Comparison of ENCODE assay signal across 8 mouse cellular contexts in genomic region chr4:32055151-32056052, GRCm38 (mm10).
DNase-seq lines count a peak whose midpoint lies in the region; ATAC-seq and TF ChIP-seq lines count a peak whose summit lies in the region.

No protein-coding gene starts in this region.

- ATAC-seq in lung, embryonic 15.5 days (ENCODE audit: borderline replicate concordance, extremely low read depth, low FRiP score, low TSS enrichment), result peak; percentile 91; the same call in 1 of the 2 replicates

- peak overlapping the region; percentile 51 for H3K9ac ChIP-seq in lung, embryonic 15.5 days

- WGBS in cerebellum, adult 2 months, result 21% methylated on average over 21 of the region's 21 CpGs
- 29% methylated on average over 21 of the region's 21 CpGs for WGBS in hindbrain, embryonic 10.5 days
- WGBS in lung, embryonic 15.5 days, result 17% methylated on average over 21 of the region's 21 CpGs
- 8% methylated on average over 21 of the region's 21 CpGs for WGBS in olfactory bulb, adult 2 months

- H3K27me3 ChIP-seq in cerebellum, adult 2 months (ENCODE audit: control insufficient read depth, insufficient read depth, low read length), result no peaks in the 10 kb centered on the region
- H3K27me3 ChIP-seq in hindbrain, embryonic 10.5 days (ENCODE audit: insufficient read depth, poor library complexity, severe bottlenecking), result 0 out of 2 replicates have a peak, but pooled peaks cover 2% of the 10 kb centered on the region
- no peaks in the 10 kb centered on the region for H3K27me3 ChIP-seq in lung, embryonic 15.5 days

- H3K27ac ChIP-seq in cerebellum, adult 2 months (ENCODE audit: insufficient read depth, low read length), result no peak overlapping the region
- H3K27ac ChIP-seq in hindbrain, embryonic 10.5 days, result peak overlapping the region; percentile 86
- no peak overlapping the region for H3K27ac ChIP-seq in lung, embryonic 15.5 days
- H3K27ac ChIP-seq in olfactory bulb, adult 2 months (ENCODE audit: insufficient read depth, low read depth, low read length), result no peak overlapping the region

- DNase-seq in MEL-GATA-1-ER (ENCODE audit: extremely low read depth, low read depth), result peak; percentile 57
- peak; percentile 80 to 90 for DNase-seq in cerebellum, adult 2 months
- DNase-seq in forelimb bud, embryonic 11.5 days (ENCODE audit: low read depth, low spot score), result peak; percentile 78
- peak; percentile 82 for DNase-seq in hindbrain, embryonic 10.5 days (ENCODE audit: low spot score)
- peak; percentile 94 for DNase-seq in layer of hippocampus, adult 9-10 months (ENCODE audit: low spot score)
- peak; percentile 56 to 64 for DNase-seq in thymus, adult 18-20 months

- H3K4me3 ChIP-seq in cerebellum, adult 2 months (replicated peaks; ENCODE audit: insufficient read depth, low read depth, low read length), result peak overlapping the region; percentile 76
- peak overlapping the region; percentile 47 for H3K4me3 ChIP-seq in hindbrain, embryonic 10.5 days
- peak overlapping the region; percentile 47 for H3K4me3 ChIP-seq in lung, embryonic 15.5 days
- peak overlapping the region; percentile 49 for H3K4me3 ChIP-seq in olfactory bulb, adult 2 months (ENCODE audit: insufficient read depth, low read depth, low read length)

- no peaks in the 10 kb centered on the region for H3K4me1 ChIP-seq in cerebellum, adult 2 months (ENCODE audit: control insufficient read depth, insufficient read depth, low read length)
- peaks cover 10% of the 10 kb centered on the region for H3K4me1 ChIP-seq in hindbrain, embryonic 10.5 days (replicated peaks)
- H3K4me1 ChIP-seq in lung, embryonic 15.5 days, result peaks cover 10% of the 10 kb centered on the region
- no peaks in the 10 kb centered on the region for H3K4me1 ChIP-seq in olfactory bulb, adult 2 months (ENCODE audit: control insufficient read depth, insufficient read depth, low read length)

- peak; percentile 86 for TF ChIP-seq CTCF in cerebellum, adult 2 months (IDR thresholded peaks at IDR 0.05; ENCODE audit: borderline replicate concordance, insufficient read depth, low read depth, low read length)
- TF ChIP-seq CTCF in olfactory bulb, adult 2 months (IDR thresholded peaks at IDR 0.05; ENCODE audit: insufficient read depth, low read depth, low read length), result peak; percentile 51

- TF ChIP-seq POLR2A in cerebellum, adult 2 months (IDR thresholded peaks at IDR 0.05; ENCODE audit: borderline replicate concordance, insufficient read depth, low read length), result no peak
- TF ChIP-seq POLR2A in olfactory bulb, adult 2 months (IDR thresholded peaks at IDR 0.05; ENCODE audit: insufficient read depth, low read depth, low read length), result no peak

- peak overlapping the region; percentile 70 for H3K4me2 ChIP-seq in lung, embryonic 15.5 days

- no peaks in the 10 kb centered on the region for H3K9me3 ChIP-seq in hindbrain, embryonic 10.5 days
- no peaks in the 10 kb centered on the region for H3K9me3 ChIP-seq in lung, embryonic 15.5 days

- H3K36me3 ChIP-seq in hindbrain, embryonic 10.5 days, result no peaks in the 10 kb centered on the region
- no peaks in the 10 kb centered on the region for H3K36me3 ChIP-seq in lung, embryonic 15.5 days
